Comparison of ENCODE assay signal across 19 mouse cellular contexts in the genomic region with DNA sequence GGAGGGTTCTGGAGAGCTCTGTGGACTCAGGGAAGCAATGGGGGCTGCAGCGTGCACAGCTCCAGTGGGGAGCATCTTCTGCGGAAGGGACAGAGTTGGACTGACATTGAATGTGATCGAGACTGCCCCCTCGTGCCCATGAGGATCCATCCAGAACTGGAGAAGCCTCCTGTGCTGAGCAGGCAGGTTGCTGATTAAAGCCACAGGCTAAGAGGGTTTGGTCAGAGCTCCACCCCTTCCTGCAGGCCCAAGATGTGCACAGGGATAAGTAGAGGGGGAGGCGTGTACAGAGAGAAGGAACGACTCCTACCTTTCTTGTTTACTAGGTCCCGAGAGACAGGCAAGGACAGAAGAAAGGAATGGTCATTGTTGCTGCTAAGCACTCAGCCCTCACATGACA. TPM values are rescaled to one million over a fixed set of nuclear protein-coding genes. Genes with fewer than 3 reads are reported as not detected.
DNase-seq lines count a peak whose midpoint lies in the region; ATAC-seq and TF ChIP-seq lines count a peak whose summit lies in the region.
"Had no signal": no experiment of that assay in that cellular context is flagged by ENCODE, and none has a peak within 500 bp of the region (broad histone marks: within the 10 kb centered on the region; RNA-seq: fewer than 3 reads in every experiment).

No protein-coding gene starts in this region.

- no peak for TF ChIP-seq EP300 in ES-Bruce4 (IDR thresholded peaks at IDR 0.05; ENCODE audit: insufficient read depth, low read depth, low read length)

- H3K4me1 ChIP-seq in kidney, embryonic 16.5 days (ENCODE audit: insufficient read depth, low read length), result no peaks in the 10 kb centered on the region
- peaks cover 4% of the 10 kb centered on the region for H3K4me1 ChIP-seq in ES-Bruce4 (ENCODE audit: control insufficient read depth, insufficient read depth, low read length)
- H3K4me1 ChIP-seq in liver, embryonic 13.5 days (replicated peaks), result peaks cover 11% of the 10 kb centered on the region
- H3K4me1 ChIP-seq: heart, embryonic 10.5 days; limb, embryonic 10.5 days had no signal

- DNase-seq in kidney, adult 11 months, result peak; percentile 69
- peak; percentile 52 to 69 for DNase-seq in kidney, adult 8-10 months
- peak; percentile 38 for DNase-seq in liver, embryonic 13.5 days
- DNase-seq in embryo, embryonic 10 days (ENCODE audit: low spot score), result no peak
- DNase-seq in thymus, postnatal 25 days, result no peak
- no peak for DNase-seq in heart, postnatal 4 days
- DNase-seq: adrenal gland, adult 2 months; cerebellum, adult 8-10 months; gastrocnemius, postnatal 25 days; heart, postnatal 36 days; lung, embryonic 14.5 days; right cerebral cortex, postnatal 25 days; thymus, adult 18-20 months had no signal

- no peak for TF ChIP-seq POLR2A in ES-Bruce4 (IDR thresholded peaks at IDR 0.05; ENCODE audit: insufficient read depth, low read length)

- no peak overlapping the region for H3K4me3 ChIP-seq in kidney, embryonic 16.5 days (ENCODE audit: low read length)
- no peak overlapping the region for H3K4me3 ChIP-seq in ES-Bruce4 (ENCODE audit: low read depth, low read length)
- no peak overlapping the region for H3K4me3 ChIP-seq in liver, embryonic 13.5 days (replicated peaks)
- H3K4me3 ChIP-seq: erythroblast, embryonic 14.5 days; heart, embryonic 10.5 days; limb, embryonic 10.5 days had no signal

- no peak overlapping the region for H3K9ac ChIP-seq in kidney, embryonic 16.5 days (replicated peaks; ENCODE audit: low read length)
- H3K9ac ChIP-seq in ES-Bruce4 (ENCODE audit: low read depth, poor library complexity, severe bottlenecking), result no peak overlapping the region
- no peak overlapping the region for H3K9ac ChIP-seq in liver, embryonic 13.5 days
- H3K9ac ChIP-seq: lung, embryonic 14.5 days had no signal

- H3K36me3 ChIP-seq in kidney, embryonic 16.5 days (ENCODE audit: insufficient read depth, low read length), result peaks cover 81% of the 10 kb centered on the region
- peaks cover 36% of the 10 kb centered on the region for H3K36me3 ChIP-seq in ES-Bruce4 (ENCODE audit: control insufficient read depth, insufficient read depth, low read length, poor library complexity, severe bottlenecking)
- H3K36me3 ChIP-seq in liver, embryonic 13.5 days, result peaks cover 42% of the 10 kb centered on the region

- no peak for ATAC-seq in kidney, embryonic 16.5 days (ENCODE audit: low FRiP score, low TSS enrichment)
- ATAC-seq in liver, embryonic 13.5 days (ENCODE audit: low read depth), result peak; percentile 59; the same call in 1 of the 2 replicates

- no peak overlapping the region for H3K4me2 ChIP-seq in kidney, embryonic 16.5 days (replicated peaks; ENCODE audit: low read depth, low read length)
- no peak overlapping the region for H3K4me2 ChIP-seq in liver, embryonic 13.5 days
- H3K4me2 ChIP-seq: lung, embryonic 14.5 days had no signal

- H3K27ac ChIP-seq in kidney, embryonic 16.5 days (ENCODE audit: low read length), result no peak overlapping the region
- peak overlapping the region; percentile 19; the same call in 1 of the 2 replicates for H3K27ac ChIP-seq in ES-Bruce4 (ENCODE audit: insufficient read depth, low read length)
- no peak overlapping the region for H3K27ac ChIP-seq in liver, embryonic 13.5 days
- H3K27ac ChIP-seq: heart, embryonic 10.5 days; limb, embryonic 10.5 days had no signal

- WGBS in kidney, embryonic 16.5 days, result 71% methylated on average over 7 of the region's 7 CpGs
- 33% methylated on average over 7 of the region's 7 CpGs for WGBS in liver, embryonic 13.5 days (ENCODE audit: insufficient replicate concordance)

- H3K9me3 ChIP-seq in kidney, embryonic 16.5 days (ENCODE audit: low read length), result no peaks in the 10 kb centered on the region
- H3K9me3 ChIP-seq in ES-Bruce4 (replicated peaks; ENCODE audit: control insufficient read depth, insufficient read depth, low read length, poor library complexity, severe bottlenecking), result no peaks in the 10 kb centered on the region
- no peaks in the 10 kb centered on the region for H3K9me3 ChIP-seq in liver, embryonic 13.5 days (replicated peaks)
- H3K9me3 ChIP-seq: heart, embryonic 10.5 days; limb, embryonic 10.5 days; megakaryocyte, embryonic 14.5 days had no signal

- no peaks in the 10 kb centered on the region for H3K27me3 ChIP-seq in kidney, embryonic 16.5 days (ENCODE audit: insufficient read depth, low read length)
- no peaks in the 10 kb centered on the region for H3K27me3 ChIP-seq in ES-Bruce4 (ENCODE audit: control insufficient read depth, insufficient read depth, low read length, poor library complexity, severe bottlenecking)
- no peaks in the 10 kb centered on the region for H3K27me3 ChIP-seq in liver, embryonic 13.5 days

- peak; percentile 37 for TF ChIP-seq CTCF in ES-Bruce4 (IDR thresholded peaks at IDR 0.05; ENCODE audit: low read depth, low read length)

RNA-seq across cellular contexts. Expression of gene Kdm4a, which starts 41.4 kb away (rescaled TPM):
- polyA plus RNA-seq in kidney, embryonic 16.5 days (2015; fragmentation: Nextera tagmentation; extraction: Ambion mirVana), result 40.5 and 40.9 TPM in 2 replicates
- polyA plus RNA-seq in ES-Bruce4 (2011; ENCODE audit: insufficient read depth, insufficient read length, low read depth, missing spikeins), result 37.2 and 41.8 TPM in 2 replicates
- 7.8 and 9.1 TPM in 2 replicates for polyA plus RNA-seq in liver, embryonic 13.5 days (2015; fragmentation: Nextera tagmentation; extraction: Ambion mirVana)
- 10 to 100 TPM; 36.7 to 38.6 TPM for total RNA-seq in heart, postnatal 4 days (2021)

Comparison
In these comparisons a context has a peak if more than half of its experiments do, and no peak if none do; other contexts are left out.
1. DNase-seq: peak in kidney, adult 11 months (single experiment), kidney, adult 8-10 months (2 of 2) and liver, embryonic 13.5 days (single experiment); none in embryo, embryonic 10 days (single experiment), thymus, postnatal 25 days (single experiment) and heart, postnatal 4 days (single experiment).